Mouse (Mus musculus) natural killer cell, adult 2 months (primary cell): ENCODE results near the gene Cdk18.

ENCODE experiments used
- DNase-seq, 2 experiments: peaks; one replicate each; pipeline ENCODE4 v3.0.0; 2022; ENCODE audit warnings: low spot score in 2 of 2

The Cdk18 gene

GRCm38 (mm10) chr1:132150171-132150570, 10.7 kb upstream of the Cdk18 start:
- DNase-seq, result no peak

DNA sequence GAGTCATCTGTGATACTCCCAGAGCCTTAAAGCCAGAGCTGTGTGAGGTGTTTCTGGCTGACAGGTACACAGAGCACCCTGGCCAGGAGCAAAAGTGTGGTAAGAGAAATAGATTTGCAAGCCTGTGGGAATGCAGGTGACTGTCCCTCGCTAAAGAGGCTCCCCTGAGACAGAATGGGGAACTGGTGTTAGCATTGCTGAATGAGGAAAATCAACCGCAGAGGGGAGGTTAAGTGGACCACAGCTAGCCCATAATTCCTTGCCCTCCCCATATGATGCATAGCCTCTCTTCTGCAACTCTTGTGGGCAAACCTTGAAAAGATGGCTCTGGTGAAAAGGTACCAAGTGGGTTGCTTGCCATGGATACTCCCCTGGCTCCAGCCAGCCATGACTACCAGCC, 9.9 kb upstream of the Cdk18 start:
- DNase-seq, result no peak

- DNase-seq, result no peak
These were observed 6.6 kb upstream of the Cdk18 start for GRCm38 (mm10) chr1:132145973-132146685.

DNA sequence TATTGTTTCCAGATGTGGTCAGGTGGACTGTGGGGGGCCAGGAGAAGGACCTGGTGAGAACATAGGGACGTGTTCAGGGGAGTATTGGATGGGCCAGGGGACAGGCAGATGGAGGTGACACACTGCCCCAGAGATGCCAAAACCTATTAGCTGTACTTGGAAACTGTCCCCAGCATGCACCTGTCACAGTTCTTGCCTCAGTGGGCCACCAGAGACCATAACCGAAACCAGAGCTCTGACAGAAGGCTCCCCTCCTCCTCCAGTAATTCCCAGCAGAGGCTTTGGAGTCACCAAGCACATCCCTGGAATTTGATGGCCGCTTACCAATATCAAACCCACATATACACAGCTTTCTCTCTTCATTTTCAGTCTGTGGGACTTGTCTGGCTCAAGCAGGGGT, 5.4 kb upstream of the Cdk18 start:
- no peak for DNase-seq

GRCm38 (mm10) chr1:132144223-132144622, 4.7 kb upstream of the Cdk18 start:
- no peak for DNase-seq

- DNase-seq, result no peak
These were observed 4.2 kb upstream of the Cdk18 start for GRCm38 (mm10) chr1:132143730-132144129.

- DNase-seq, result peak; percentile 70 to 76
These were observed 3.6 kb upstream of the Cdk18 start for GRCm38 (mm10) chr1:132143079-132143478.

GRCm38 (mm10) chr1:132141753-132142152, 2.3 kb upstream of the Cdk18 start:
- no peak for DNase-seq

- no peak for DNase-seq
These were observed 1.7 kb upstream of the Cdk18 start for GRCm38 (mm10) chr1:132141166-132141565.

DNA sequence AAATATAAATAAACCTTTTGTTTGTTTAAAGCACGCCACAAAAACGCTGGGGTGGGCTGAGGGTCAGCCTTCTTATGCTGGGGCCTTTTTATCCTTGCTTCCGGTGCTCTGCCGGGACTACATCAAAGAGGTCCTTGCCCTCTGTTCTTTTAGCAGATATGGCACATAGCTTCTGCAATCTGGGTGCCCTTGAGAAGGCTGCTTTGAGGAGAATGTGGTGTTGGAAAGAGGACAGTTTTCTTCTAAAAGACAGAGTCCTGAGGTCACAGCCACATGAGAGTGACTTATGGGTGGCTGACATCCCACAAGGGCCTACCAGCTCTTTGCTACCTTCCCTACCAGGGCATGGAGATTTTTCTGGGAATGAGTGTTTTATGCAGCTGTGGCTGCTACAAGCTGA, 1.1 kb upstream of the Cdk18 start:
- DNase-seq, result no peak

GRCm38 (mm10) chr1:132140171-132140570, 687 bp upstream of the Cdk18 start:
- DNase-seq, result peak; percentile 55 to 56

GRCm38 (mm10) chr1:132138576-132139415, 688 bp downstream of the Cdk18 start:
- DNase-seq, result no peak

GRCm38 (mm10) chr1:132137935-132138575, 1.4 kb downstream of the Cdk18 start:
- DNase-seq, result no peak

DNA sequence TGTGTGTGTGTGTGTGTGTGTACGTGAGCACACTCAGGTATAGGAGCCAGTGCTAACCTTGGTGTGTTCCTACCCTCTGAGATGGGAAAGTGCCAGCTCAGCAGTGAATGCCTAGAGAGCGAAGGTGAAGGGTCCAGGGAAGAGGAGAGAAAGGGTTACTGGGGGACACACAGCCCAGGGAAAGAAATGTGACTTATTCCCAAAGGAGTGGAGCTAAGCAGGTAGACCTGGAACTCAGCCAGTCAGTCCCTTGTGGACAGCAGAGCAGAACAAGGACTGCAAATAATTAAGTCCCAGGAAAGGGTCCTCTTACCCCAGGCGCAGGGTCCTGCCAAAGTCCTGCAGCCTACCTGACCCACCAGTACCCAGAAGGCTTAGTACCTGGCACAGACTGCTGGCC, 2.6 kb downstream of the Cdk18 start:
- no peak for DNase-seq

GRCm38 (mm10) chr1:132135631-132136030, 3.9 kb downstream of the Cdk18 start:
- no peak for DNase-seq

GRCm38 (mm10) chr1:132128311-132128710, 11.2 kb downstream of the Cdk18 start:
- DNase-seq, result no peak

DNA sequence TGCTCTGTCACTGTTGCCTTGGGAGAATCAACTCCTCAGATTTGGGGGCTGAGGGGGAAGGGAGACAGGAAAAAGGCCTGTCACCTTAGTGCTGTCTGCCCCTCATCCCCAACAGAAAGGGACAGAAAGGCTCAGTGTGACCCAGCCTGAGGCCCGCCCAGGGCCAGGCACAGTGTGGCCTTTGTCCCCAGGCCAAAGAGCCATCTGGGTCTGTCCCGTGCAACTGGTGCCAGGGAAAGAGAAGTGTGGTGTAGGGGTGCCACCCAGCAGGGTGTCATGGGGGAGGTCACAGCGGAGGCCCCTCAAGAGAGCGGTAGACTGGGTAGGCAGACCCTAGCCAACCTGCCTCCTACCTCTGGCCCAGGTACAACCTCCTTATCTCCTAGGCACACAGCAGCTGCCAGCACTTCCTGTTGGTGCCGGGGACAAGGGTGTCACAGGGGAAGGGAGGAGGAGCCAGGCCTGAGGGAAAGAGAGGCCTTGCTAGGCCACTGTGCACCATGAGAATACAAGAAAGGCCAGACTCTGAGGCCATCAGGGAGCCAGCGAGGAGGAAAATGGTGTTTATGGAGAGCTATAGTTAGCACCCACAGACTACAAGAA, 13.6 kb downstream of the Cdk18 start:
- no peak for DNase-seq

DNA sequence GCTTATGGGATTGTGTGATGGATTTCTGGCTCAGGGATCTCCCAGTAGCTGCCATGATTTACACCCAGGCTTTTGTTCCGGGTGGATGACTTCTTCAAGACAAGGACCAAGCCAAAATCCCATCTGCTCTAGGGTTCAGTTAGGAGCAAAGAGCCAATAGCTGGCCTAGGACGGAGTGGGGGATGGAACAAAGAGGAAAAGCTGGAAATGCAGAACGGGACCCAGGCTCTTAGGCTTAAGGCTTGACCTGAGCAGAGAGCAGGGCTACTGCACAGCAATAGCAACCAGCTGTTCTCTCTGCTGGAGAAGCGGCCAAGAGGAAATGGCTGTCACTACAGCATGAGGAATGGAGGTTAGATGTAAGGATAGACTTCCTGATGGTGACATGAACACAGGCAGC, 14.2 kb downstream of the Cdk18 start:
- no peak for DNase-seq

- no peak for DNase-seq
These were observed 16.0 kb downstream of the Cdk18 start for GRCm38 (mm10) chr1:132123420-132124014.

DNA sequence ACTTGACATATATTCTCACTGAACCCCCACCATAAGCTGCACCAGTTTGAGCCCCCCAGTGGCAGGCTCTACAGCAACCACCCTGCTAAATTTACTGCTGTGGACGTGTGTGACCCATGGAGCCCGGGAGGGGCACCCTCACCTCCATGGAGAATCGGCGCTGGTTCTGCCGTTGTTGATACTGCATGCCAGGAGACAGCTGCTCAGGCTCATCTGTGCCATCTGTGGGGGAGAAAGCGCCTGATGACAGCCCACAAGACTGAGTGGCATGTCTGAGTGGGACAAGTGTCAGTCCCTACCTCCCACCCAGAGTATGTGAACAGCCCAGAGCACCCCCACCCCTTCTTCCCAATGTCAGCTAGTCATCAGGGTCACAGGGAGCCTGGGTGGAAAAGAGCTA, 17.6 kb downstream of the Cdk18 start:
- no peak for DNase-seq

GRCm38 (mm10) chr1:132121236-132121635, 18.2 kb downstream of the Cdk18 start:
- peak; percentile 72 to 80 for DNase-seq

DNA sequence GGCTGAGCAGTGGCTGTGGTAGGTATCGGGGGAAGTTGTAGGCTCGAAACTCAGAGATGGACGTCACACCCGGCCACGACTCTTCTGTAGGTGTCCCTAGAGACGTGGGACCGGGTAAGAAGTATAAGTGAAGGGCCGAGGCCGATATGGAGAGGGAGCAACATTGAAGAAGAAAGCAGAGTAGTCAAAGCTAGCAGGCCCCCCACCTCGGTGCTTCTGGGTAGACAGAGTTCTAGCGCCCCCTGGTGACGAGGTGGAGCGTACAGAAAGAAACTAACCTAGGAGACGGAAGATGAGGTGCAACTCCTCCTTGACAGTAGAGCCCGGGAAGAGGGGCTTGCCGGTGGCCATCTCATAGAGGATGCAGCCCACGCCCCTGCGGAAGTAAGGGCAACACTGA, 22.9 kb downstream of the Cdk18 start:
- DNase-seq, result peak; percentile 47 to 77
